ENCODE assay signal across 7 mouse cellular contexts in the genomic region with DNA sequence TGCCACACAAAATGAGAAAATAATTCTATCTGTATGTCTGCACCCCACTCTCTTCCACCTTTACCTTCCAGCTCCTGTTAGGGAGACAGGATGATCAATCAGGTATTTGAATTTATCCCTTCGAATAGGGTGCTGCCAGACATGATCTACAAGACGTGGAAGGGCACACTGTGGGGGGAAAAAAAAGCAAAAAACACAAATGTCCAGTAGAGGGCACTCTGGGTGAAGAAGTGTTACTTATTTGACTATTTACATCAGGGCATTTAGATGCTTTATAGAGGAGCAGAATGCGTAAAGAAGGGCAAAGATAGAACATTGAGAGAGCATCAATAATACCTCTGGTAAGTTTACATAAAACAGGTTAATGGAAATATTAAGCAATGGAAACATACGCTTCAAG. TPM values are rescaled to one million over a fixed set of nuclear protein-coding genes. Genes with fewer than 3 reads are reported as not detected.
DNase-seq lines count a peak whose midpoint lies in the region; ATAC-seq lines count a peak whose summit lies in the region.

No protein-coding gene starts in this region.

- H3K4me2 ChIP-seq in kidney, embryonic 16.5 days (replicated peaks; ENCODE audit: low read depth, low read length), result no peak overlapping the region

- no peak overlapping the region for H3K27ac ChIP-seq in kidney, embryonic 16.5 days (ENCODE audit: low read length)

- no peaks in the 10 kb centered on the region for H3K36me3 ChIP-seq in kidney, embryonic 16.5 days (ENCODE audit: insufficient read depth, low read length)

- H3K4me1 ChIP-seq in kidney, embryonic 16.5 days (ENCODE audit: insufficient read depth, low read length), result no peaks in the 10 kb centered on the region

- H3K9me3 ChIP-seq in kidney, embryonic 16.5 days (ENCODE audit: low read length), result no peaks in the 10 kb centered on the region; the same call in 1 of the 2 replicates

- no peak overlapping the region for H3K4me3 ChIP-seq in kidney, embryonic 16.5 days (ENCODE audit: low read length)

- peak; percentile 30 for DNase-seq in kidney, adult 18-20 months
- DNase-seq in CD4-positive, CD25-positive, alpha-beta regulatory T cell, adult 2 months (ENCODE audit: low read depth, low spot score), result peak; percentile 78
- peak; percentile 58 for DNase-seq in ES-CJ7 (ENCODE audit: low read depth, low spot score)
- peak; percentile 34 for DNase-seq in forelimb bud, embryonic 11.5 days (ENCODE audit: low read depth, low spot score)
- DNase-seq in mesoderm, embryonic 11.5 days (ENCODE audit: low read depth, low spot score), result peak; percentile 26
- no peak for DNase-seq in testis, postnatal 10 days (ENCODE audit: low spot score)

- 59% methylated on average over 4 of the region's 4 CpGs for WGBS in kidney, embryonic 16.5 days

- H3K27me3 ChIP-seq in kidney, embryonic 16.5 days (ENCODE audit: insufficient read depth, low read length), result no peaks in the 10 kb centered on the region

- H3K9ac ChIP-seq in kidney, embryonic 16.5 days (replicated peaks; ENCODE audit: low read length), result no peak overlapping the region

- ATAC-seq in kidney, embryonic 16.5 days (ENCODE audit: low FRiP score, low TSS enrichment), result no peak

RNA-seq across cellular contexts. Expression of a gene that starts 2.8 kb away (rescaled TPM):
- polyA plus RNA-seq in kidney, embryonic 16.5 days (2015; fragmentation: Nextera tagmentation; extraction: Ambion mirVana), result 0.30 and 0.36 TPM in 2 replicates

RNA-seq across cellular contexts. Expression of a gene that starts 52.3 kb away (rescaled TPM):
- polyA plus RNA-seq in kidney, embryonic 16.5 days (2015; fragmentation: Nextera tagmentation; extraction: Ambion mirVana), result 847 and 848 TPM in 2 replicates

RNA-seq across cellular contexts. Expression of a gene that starts 56.0 kb away (rescaled TPM):
- 44.9 and 46.1 TPM in 2 replicates for polyA plus RNA-seq in kidney, embryonic 16.5 days (2015; fragmentation: Nextera tagmentation; extraction: Ambion mirVana)
